Mouse (Mus musculus) frontal cortex, postnatal 10 days (tissue): ENCODE data around the gene Prdm9.
A peak's percentile ranks its signal among the peaks of the same experiment; 100 is the strongest.

ENCODE experiments used
- DNase-seq, 2 experiments: peaks; one replicate each; pipeline ENCODE4 v3.0.0; 2022; ENCODE audit warnings: low spot score in 2 of 2, mixed read lengths in 1 of 2

Gene Prdm9

GRCm38 (mm10) chr17:15527811-15528136 is 36.4 kb downstream of the Prdm9 start:
- no peak for DNase-seq

- peak; percentile 87 to 90 for DNase-seq
Measured at GRCm38 (mm10) chr17:15526986-15527810, 37.0 kb downstream of the Prdm9 start, which contains the start of gene Pdcd2. Pdcd2 (minus strand) TSS chr17:15527301.

GRCm38 (mm10) chr17:15526304-15526703 is 37.9 kb downstream of the Prdm9 start:
- no peak for DNase-seq

- DNase-seq = no peak
Measured at GRCm38 (mm10) chr17:15518766-15519165, 45.4 kb downstream of the Prdm9 start.

GRCm38 (mm10) chr17:15518186-15518585 is 46.0 kb downstream of the Prdm9 start:
- DNase-seq = no peak

- DNase-seq = no peak
Measured at GRCm38 (mm10) chr17:15517776-15518175, 46.4 kb downstream of the Prdm9 start.

GRCm38 (mm10) chr17:15510694-15511093 is 53.5 kb downstream of the Prdm9 start:
- DNase-seq = no peak

- DNase-seq = peak; percentile 94 to 97
Measured at GRCm38 (mm10) chr17:15499656-15500394, 64.3 kb downstream of the Prdm9 start, which contains the start of the genes Psmb1 and Tbp. Psmb1 (minus strand) TSS chr17:15499751. Tbp (plus strand) TSS chr17:15499888.

GRCm38 (mm10) chr17:15498753-15499113 is 65.4 kb downstream of the Prdm9 start:
- DNase-seq = no peak

GRCm38 (mm10) chr17:15497882-15498752 is 66.0 kb downstream of the Prdm9 start:
- DNase-seq = peak; percentile 91 to 94
